Mouse (Mus musculus) Patski (cell line): ENCODE results near the gene Hnf1a. TPM values are rescaled to one million over a fixed set of nuclear protein-coding genes. Genes with fewer than 3 reads are reported as not detected.

ENCODE experiments used
- ATAC-seq: fragments of 100-300 bp; one replicate; pipeline ENCODE4 v1.8.0; 2021
- CTCF ChIA-PET: fragments of 350-600 bp; sonication (Branson Sonifier 250); formaldehyde crosslinking; loops from one replicate; lab custom pipeline; 2022; ENCODE audit warnings: inconsistent platforms; lab: Charles Lee
- POLR2A ChIA-PET: fragments of 350-600 bp; sonication (Branson Sonifier 250); formaldehyde crosslinking; loops from one replicate; lab custom pipeline; 2022; ENCODE audit warnings: antibody characterized with exemption, inconsistent platforms; lab: Charles Lee
- DNase-seq: peaks from one replicate; pipeline ENCODE4 v3.0.0-alpha.2; 2011; ENCODE audit warnings: low read depth, low spot score
- H3K27me3 ChIP-seq: fragments of 371-371 bp; one replicate; pipeline ENCODE4 v1.5.1; 2021
- CTCF ChIP-seq: fragments of 100-300 bp; IDR thresholded peaks from one replicate; pipeline ENCODE4 v1.5.1; 2021
- in situ Hi-C: fragments of 300-500 bp; cut with MboI; formaldehyde crosslinking; loops from 3 replicates; pipeline ENCODE4 v1.11.1; 2018; ENCODE audit warnings: low pct_unique_long_range_greater_than_20kb, mixed read lengths
- polyA plus RNA-seq: library from polyadenylated mRNA; unstranded; gene quantifications from one replicate; pipeline ENCODE4 v1.2.3, GENCODE M21; 2021

The Hnf1a gene
- polyA plus RNA-seq, 1 experiment from 2014 or later: 0.05 TPM

- H3K27me3 ChIP-seq: no peaks in the 10 kb centered on the region
- no peak for DNase-seq
- in situ Hi-C loops: loop anchor here (5.0 kb wide), 1 partner anchor 205 kb away; no protein-coding TSS in a partner anchor
- ChIA-PET POLR2A (interaction anchor here (0.6 kb wide), 1 partner anchor 43 kb away, joined by 4 read pairs; no protein-coding TSS in a partner anchor), CTCF (interaction anchor here (0.7 to 1.4 kb wide), 6 partner anchors 11 to 218 kb away, joined by 3 to 4 read pairs (median 3); no protein-coding TSS in a partner anchor)
- peak; percentile 89 for TF ChIP-seq CTCF
- no peak for ATAC-seq
These were observed 68.5 kb downstream of the Hnf1a start for GRCm38 (mm10) chr5:114902413-114902812.

Other genes with a start within 250 kb of the Hnf1a start
- 144 TPM for gene Ankrd13a, start 196.4 kb downstream of the Hnf1a start, polyA plus RNA-seq
- gene Git2, start 195.6 kb downstream of the Hnf1a start, polyA plus RNA-seq: 53.6 TPM
- 40.7 TPM for gene 1500011B03Rik, start 147.6 kb downstream of the Hnf1a start, polyA plus RNA-seq
- 0.04 TPM for gene 4930519G04Rik, start 117.4 kb downstream of the Hnf1a start, polyA plus RNA-seq
- gene Gm9936, start 112.4 kb downstream of the Hnf1a start, polyA plus RNA-seq: not detected
- gene Oasl2, start 74.2 kb downstream of the Hnf1a start, polyA plus RNA-seq: 1.6 TPM
- 0.10 TPM for gene Oasl1, start 47.9 kb downstream of the Hnf1a start, polyA plus RNA-seq
- gene 2210016L21Rik, start 28.9 kb downstream of the Hnf1a start, polyA plus RNA-seq: 53.0 TPM
- 71.9 TPM for gene Sppl3, start 40.0 kb upstream of the Hnf1a start, polyA plus RNA-seq
- gene Gm10401, start 127.2 kb upstream of the Hnf1a start, polyA plus RNA-seq: not detected
- gene Acads, start 148.3 kb upstream of the Hnf1a start, polyA plus RNA-seq: 141 TPM
- 98.3 TPM for gene Unc119b, start 163.9 kb upstream of the Hnf1a start, polyA plus RNA-seq
- 294 TPM for gene Mlec, start 187.1 kb upstream of the Hnf1a start, polyA plus RNA-seq
- 0.05 TPM for gene Cabp1, start 223.3 kb upstream of the Hnf1a start, polyA plus RNA-seq